Mouse (Mus musculus): ENCODE data around the gene Plxna4. TPM values are rescaled to one million over a fixed set of nuclear protein-coding genes. Genes with fewer than 3 reads are reported as not detected.

Gene Plxna4
- polyA plus RNA-seq (2017; shearing (Covaris generic)): 0.02 TPM

DNA sequence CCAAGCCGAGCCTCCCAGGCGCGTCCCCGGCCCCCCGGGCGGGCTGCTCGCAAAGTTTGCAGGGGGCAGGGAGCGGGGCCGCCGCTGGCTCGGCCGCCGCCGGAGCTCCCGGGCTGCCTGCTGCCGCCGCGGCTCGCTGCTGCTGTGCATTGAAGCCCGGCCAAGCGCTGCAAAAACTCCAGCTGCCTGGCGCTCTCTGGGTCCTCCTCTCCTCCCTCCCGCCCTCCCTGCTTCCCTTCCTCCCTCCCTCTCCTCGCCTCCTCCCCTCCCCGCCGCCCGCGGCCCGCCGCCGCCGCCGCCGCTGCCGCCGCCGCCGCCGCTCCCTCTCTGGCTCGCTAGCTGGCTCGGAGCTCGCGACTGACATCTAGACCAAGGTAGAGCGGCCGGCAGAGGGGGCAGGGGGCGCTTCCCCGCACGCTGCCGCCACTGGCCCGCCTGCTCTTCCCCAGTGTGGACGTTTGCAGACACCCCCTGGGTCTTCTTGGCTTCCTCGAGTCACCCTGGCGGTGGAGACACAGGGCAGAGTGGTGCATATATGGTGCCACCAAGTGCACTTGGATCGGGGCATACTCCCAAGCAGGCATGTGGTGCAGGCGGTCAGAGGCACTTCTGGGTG, at the start of gene Plxna4:
Gene Plxna4, minus strand, starts transcription at position 137 of the 616 bp plus-strand sequence.

All from activated CD4-positive, CD25-positive, alpha-beta regulatory T cell, adult 9 weeks (primary cell).